Mouse (Mus musculus): ENCODE data around the gene E2f1. TPM values are rescaled to one million over a fixed set of nuclear protein-coding genes. Genes with fewer than 3 reads are reported as not detected.
A peak's percentile ranks its signal among the peaks of the same experiment; 100 is the strongest.

The E2f1 gene
- polyA plus RNA-seq, 1 experiment, result 4.1 TPM

DNA sequence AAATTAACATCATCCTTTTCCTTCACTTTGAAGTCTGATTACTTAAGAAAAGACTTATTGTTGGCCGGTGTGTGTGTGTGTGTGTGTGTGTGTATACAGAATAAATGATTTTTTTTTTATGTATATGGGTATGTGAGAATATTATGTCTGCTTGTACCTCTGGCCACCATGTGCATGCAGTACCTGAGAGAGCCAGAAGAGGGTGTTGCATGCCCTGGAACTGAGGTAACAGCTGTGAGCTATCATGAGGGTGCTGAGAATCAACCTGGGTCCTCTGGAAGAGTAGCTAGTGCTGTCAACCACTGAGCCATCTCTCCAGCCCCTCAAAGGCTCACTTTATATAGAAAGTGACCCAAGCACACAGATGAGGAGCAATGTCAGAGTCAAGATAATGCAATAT, 11.7 kb upstream of the E2f1 start:
- no peak for DNase-seq
- Histone ChIP-seq H3K4me1 (ENCODE audit: control insufficient read depth, insufficient read depth, low read length) (no peaks in the 10 kb centered on the region), H3K4me3 (ENCODE audit: insufficient read depth, low read depth, low read length) (no peak overlapping the region), H3K27ac (ENCODE audit: insufficient read depth, low read depth, low read length) (no peak overlapping the region), H3K27me3 (replicated peaks; ENCODE audit: control insufficient read depth, insufficient read depth, low read length) (no peaks in the 10 kb centered on the region), H3K36me3 (ENCODE audit: control insufficient read depth, insufficient read depth, low read length) (no peaks in the 10 kb centered on the region)
- TF ChIP-seq POLR2A (IDR thresholded peaks at IDR 0.05; ENCODE audit: low read depth, low read length) (no peak), CTCF (conservative IDR thresholded peaks at IDR 0.05; ENCODE audit: insufficient read depth, insufficient read length, low read depth, low read length) (0 out of 2 replicates have a peak, but pooled peaks have one; percentile 11)
- 94% methylated on average over 1 of the region's 1 CpGs for WGBS

DNA sequence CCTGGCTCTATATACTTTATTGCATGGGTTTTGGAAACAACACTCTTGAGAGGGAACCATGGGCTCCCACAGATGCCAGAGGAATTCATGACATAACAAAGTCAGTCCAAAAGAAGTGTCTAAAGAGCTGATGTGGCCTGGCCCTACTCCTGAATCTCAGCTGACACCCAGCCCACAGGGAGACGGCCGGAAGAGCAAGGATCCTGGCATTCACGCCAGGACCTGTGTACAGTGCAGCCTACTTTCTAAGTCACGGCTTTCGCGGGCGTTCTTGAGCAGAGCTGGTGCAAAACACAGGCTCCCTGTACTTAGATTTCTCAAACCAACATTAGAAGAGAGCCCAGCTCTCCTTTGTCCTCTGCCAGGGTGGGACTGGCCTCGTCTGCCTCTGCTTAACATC, 10.9 kb upstream of the E2f1 start:
- H3K27me3 ChIP-seq (replicated peaks; ENCODE audit: control insufficient read depth, insufficient read depth, low read length), result no peaks in the 10 kb centered on the region
- no peak overlapping the region for H3K4me3 ChIP-seq (ENCODE audit: insufficient read depth, low read depth, low read length)
- no peak for DNase-seq
- TF ChIP-seq POLR2A (IDR thresholded peaks at IDR 0.05; ENCODE audit: low read depth, low read length), result no peak
- TF ChIP-seq CTCF (conservative IDR thresholded peaks at IDR 0.05; ENCODE audit: insufficient read depth, insufficient read length, low read depth, low read length), result no peak
- WGBS, result 80% methylated on average over 8 of the region's 8 CpGs
- no peaks in the 10 kb centered on the region for H3K36me3 ChIP-seq (ENCODE audit: control insufficient read depth, insufficient read depth, low read length)
- no peak overlapping the region for H3K27ac ChIP-seq (ENCODE audit: insufficient read depth, low read depth, low read length)
- H3K4me1 ChIP-seq (ENCODE audit: control insufficient read depth, insufficient read depth, low read length), result no peaks in the 10 kb centered on the region

GRCm38 (mm10) chr2:154577744-154578067, 8.0 kb upstream of the E2f1 start:
- Histone ChIP-seq H3K27me3 (replicated peaks; ENCODE audit: control insufficient read depth, insufficient read depth, low read length) (no peaks in the 10 kb centered on the region), H3K4me1 (ENCODE audit: control insufficient read depth, insufficient read depth, low read length) (no peaks in the 10 kb centered on the region), H3K4me3 (ENCODE audit: insufficient read depth, low read depth, low read length) (no peak overlapping the region), H3K27ac (ENCODE audit: insufficient read depth, low read depth, low read length) (no peak overlapping the region), H3K36me3 (ENCODE audit: control insufficient read depth, insufficient read depth, low read length) (no peaks in the 10 kb centered on the region)
- WGBS, result 93% methylated on average over 6 of the region's 6 CpGs
- no peak for DNase-seq
- TF ChIP-seq POLR2A (IDR thresholded peaks at IDR 0.05; ENCODE audit: low read depth, low read length), result no peak
- no peak for TF ChIP-seq CTCF (conservative IDR thresholded peaks at IDR 0.05; ENCODE audit: insufficient read depth, insufficient read length, low read depth, low read length)

- TF ChIP-seq POLR2A (IDR thresholded peaks at IDR 0.05; ENCODE audit: low read depth, low read length) (no peak), CTCF (conservative IDR thresholded peaks at IDR 0.05; ENCODE audit: insufficient read depth, insufficient read length, low read depth, low read length) (no peak)
- no peaks in the 10 kb centered on the region for H3K4me1 ChIP-seq (ENCODE audit: control insufficient read depth, insufficient read depth, low read length)
- H3K4me3 ChIP-seq (ENCODE audit: insufficient read depth, low read depth, low read length), result no peak overlapping the region
- 61% methylated on average over 12 of the region's 12 CpGs for WGBS
- no peaks in the 10 kb centered on the region for H3K36me3 ChIP-seq (ENCODE audit: control insufficient read depth, insufficient read depth, low read length)
- no peaks in the 10 kb centered on the region for H3K27me3 ChIP-seq (replicated peaks; ENCODE audit: control insufficient read depth, insufficient read depth, low read length)
- H3K27ac ChIP-seq (ENCODE audit: insufficient read depth, low read depth, low read length), result no peak overlapping the region
- no peak for DNase-seq
Observed at GRCm38 (mm10) chr2:154576876-154577743, 7.4 kb upstream of the E2f1 start.

DNA sequence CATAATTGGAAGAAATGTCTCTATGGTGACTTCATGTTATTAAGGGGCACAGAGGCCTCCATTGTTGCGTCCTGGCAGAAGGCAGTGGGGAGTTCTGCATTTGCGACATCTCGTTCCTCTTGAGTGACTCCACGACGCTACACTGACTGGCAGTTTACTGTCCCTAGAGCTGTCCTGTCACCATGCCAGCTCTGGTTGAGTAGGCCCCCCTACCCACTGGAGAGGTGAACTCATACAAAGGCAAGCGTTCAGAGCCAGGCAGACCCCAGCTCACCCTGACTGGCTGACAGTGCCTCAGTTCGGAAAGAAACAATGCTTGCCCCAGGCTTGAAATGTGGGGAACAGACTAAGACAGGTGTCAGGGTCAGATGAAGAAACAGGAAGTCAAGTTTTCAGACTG, 4.6 kb upstream of the E2f1 start:
- H3K27me3 ChIP-seq (replicated peaks; ENCODE audit: control insufficient read depth, insufficient read depth, low read length), result no peaks in the 10 kb centered on the region
- TF ChIP-seq CTCF (conservative IDR thresholded peaks at IDR 0.05; ENCODE audit: insufficient read depth, insufficient read length, low read depth, low read length) (no peak), POLR2A (IDR thresholded peaks at IDR 0.05; ENCODE audit: low read depth, low read length) (no peak)
- no peaks in the 10 kb centered on the region for H3K36me3 ChIP-seq (ENCODE audit: control insufficient read depth, insufficient read depth, low read length)
- no peaks in the 10 kb centered on the region for H3K4me1 ChIP-seq (ENCODE audit: control insufficient read depth, insufficient read depth, low read length)
- no peak overlapping the region for H3K4me3 ChIP-seq (ENCODE audit: insufficient read depth, low read depth, low read length)
- DNase-seq, result no peak
- 66% methylated on average over 7 of the region's 7 CpGs for WGBS
- H3K27ac ChIP-seq (ENCODE audit: insufficient read depth, low read depth, low read length), result no peak overlapping the region

- Histone ChIP-seq H3K27ac (ENCODE audit: insufficient read depth, low read depth, low read length) (no peak overlapping the region), H3K4me1 (ENCODE audit: control insufficient read depth, insufficient read depth, low read length) (no peaks in the 10 kb centered on the region), H3K36me3 (ENCODE audit: control insufficient read depth, insufficient read depth, low read length) (no peaks in the 10 kb centered on the region), H3K27me3 (replicated peaks; ENCODE audit: control insufficient read depth, insufficient read depth, low read length) (no peaks in the 10 kb centered on the region), H3K4me3 (ENCODE audit: insufficient read depth, low read depth, low read length) (no peak overlapping the region)
- WGBS, result 78% methylated on average over 3 of the region's 3 CpGs
- TF ChIP-seq POLR2A (IDR thresholded peaks at IDR 0.05; ENCODE audit: low read depth, low read length) (no peak), CTCF (conservative IDR thresholded peaks at IDR 0.05; ENCODE audit: insufficient read depth, insufficient read length, low read depth, low read length) (no peak)
- DNase-seq, result no peak
Observed at GRCm38 (mm10) chr2:154572996-154573395, 3.3 kb upstream of the E2f1 start.

- WGBS, result 87% methylated on average over 8 of the region's 8 CpGs
- Histone ChIP-seq H3K36me3 (ENCODE audit: control insufficient read depth, insufficient read depth, low read length) (no peaks in the 10 kb centered on the region), H3K4me3 (ENCODE audit: insufficient read depth, low read depth, low read length) (no peak overlapping the region), H3K27me3 (replicated peaks; ENCODE audit: control insufficient read depth, insufficient read depth, low read length) (no peaks in the 10 kb centered on the region), H3K27ac (ENCODE audit: insufficient read depth, low read depth, low read length) (no peak overlapping the region), H3K4me1 (ENCODE audit: control insufficient read depth, insufficient read depth, low read length) (no peaks in the 10 kb centered on the region; the same call in 1 of the 2 replicates)
- DNase-seq, result no peak
- TF ChIP-seq CTCF (conservative IDR thresholded peaks at IDR 0.05; ENCODE audit: insufficient read depth, insufficient read length, low read depth, low read length), result no peak
- TF ChIP-seq POLR2A (IDR thresholded peaks at IDR 0.05; ENCODE audit: low read depth, low read length), result no peak
Observed at GRCm38 (mm10) chr2:154571976-154572375, 2.3 kb upstream of the E2f1 start.

Data from kidney, adult 2 months (tissue).